ENCODE assay signal across 34 mouse cellular contexts in genomic region chr12:34888694-34889093, GRCm38 (mm10).
"Had no signal": no experiment of that assay in that cellular context is flagged by ENCODE, and none has a peak within 500 bp of the region (broad histone marks: within the 10 kb centered on the region; RNA-seq: fewer than 3 reads in every experiment).

No protein-coding gene starts in this region.

- H3K27ac ChIP-seq: heart, embryonic 10.5 days; heart, embryonic 13.5 days; heart, embryonic 15.5 days; hindbrain, embryonic 12.5 days; hindbrain, embryonic 13.5 days; hindbrain, embryonic 14.5 days; hindbrain, embryonic 15.5 days; hindbrain, postnatal 0 days; intestine, embryonic 15.5 days; kidney, embryonic 15.5 days; kidney, postnatal 0 days; layer of hippocampus, adult 2 months had no signal

- H3K9me3 ChIP-seq: heart, embryonic 10.5 days; heart, embryonic 12.5 days; heart, embryonic 13.5 days; heart, embryonic 15.5 days; hindbrain, embryonic 12.5 days; hindbrain, embryonic 13.5 days; hindbrain, embryonic 15.5 days; intestine, embryonic 15.5 days; kidney, embryonic 15.5 days had no signal

- ATAC-seq: hindbrain, embryonic 16.5 days; hindbrain, postnatal 0 days; inflammation-experienced regulatory T-cells, adult 6 months; intestine, embryonic 15.5 days; intestine, embryonic 16.5 days; intestine, postnatal 0 days had no signal

- H3K27me3 ChIP-seq: heart, embryonic 12.5 days; heart, embryonic 13.5 days; heart, embryonic 15.5 days; hindbrain, embryonic 12.5 days; hindbrain, embryonic 13.5 days; hindbrain, embryonic 15.5 days; intestine, embryonic 15.5 days; kidney, embryonic 15.5 days had no signal

- H3K4me2 ChIP-seq: heart, embryonic 11.5 days; heart, embryonic 12.5 days; heart, embryonic 13.5 days; heart, embryonic 15.5 days; hindbrain, embryonic 12.5 days; hindbrain, embryonic 13.5 days; hindbrain, embryonic 14.5 days; hindbrain, embryonic 15.5 days; intestine, embryonic 15.5 days; kidney, embryonic 15.5 days had no signal

- H3K4me1 ChIP-seq: heart, embryonic 10.5 days; heart, embryonic 12.5 days; heart, embryonic 13.5 days; heart, embryonic 15.5 days; hindbrain, embryonic 12.5 days; hindbrain, embryonic 13.5 days; hindbrain, embryonic 15.5 days; intestine, embryonic 15.5 days; kidney, embryonic 15.5 days had no signal

- H3K36me3 ChIP-seq: heart, embryonic 10.5 days; heart, embryonic 12.5 days; heart, embryonic 13.5 days; heart, embryonic 15.5 days; hindbrain, embryonic 12.5 days; hindbrain, embryonic 13.5 days; hindbrain, embryonic 15.5 days; intestine, embryonic 15.5 days; kidney, embryonic 15.5 days had no signal

- H3K4me3 ChIP-seq: heart, embryonic 10.5 days; heart, embryonic 12.5 days; heart, embryonic 13.5 days; heart, embryonic 15.5 days; hindbrain, embryonic 12.5 days; hindbrain, embryonic 13.5 days; hindbrain, embryonic 15.5 days; intestine, embryonic 15.5 days; kidney, embryonic 15.5 days; layer of hippocampus, adult 2 months had no signal

- DNase-seq: heart, postnatal 10 days; heart, postnatal 14 days; heart, postnatal 36 days; heart, postnatal 4 days; kidney, adult 11 months; kidney, adult 18-20 months; kidney, adult 2 months; kidney, adult 8-10 months; kidney, adult 9 months; kidney, postnatal 10 days; kidney, postnatal 14 days; kidney, postnatal 25 days; kidney, postnatal 36 days; kidney, postnatal 4 days; layer of hippocampus, adult 9-11 months; layer of hippocampus, postnatal 36 days had no signal

- H3K9ac ChIP-seq: heart, embryonic 12.5 days; heart, embryonic 13.5 days; heart, embryonic 15.5 days; hindbrain, embryonic 12.5 days; hindbrain, embryonic 13.5 days; hindbrain, embryonic 14.5 days; hindbrain, embryonic 15.5 days; intestine, embryonic 15.5 days; kidney, embryonic 15.5 days had no signal
